Mouse (Mus musculus): ENCODE measurements at regions not wholly inside any gene's neighbourhood (a gene's known extent, or its start where the extent isn't known, plus 50 kb on each side); places are given as distances from the start of the nearest gene placed in this dataset.
A peak's percentile ranks its signal among the peaks of the same experiment; 100 is the strongest.

- no peaks in the 10 kb centered on the region for H3K36me3 ChIP-seq (replicated peaks; ENCODE audit: control insufficient read depth, insufficient read depth, low read length)
- 16% methylated on average over 4 of the region's 4 CpGs for WGBS
- H3K9me3 ChIP-seq (replicated peaks; ENCODE audit: control insufficient read depth, low read length): no peaks in the 10 kb centered on the region
- DNase-seq (ENCODE audit: low spot score): no peak
- H3K27me3 ChIP-seq (ENCODE audit: control insufficient read depth, insufficient read depth, low read length): no peaks in the 10 kb centered on the region
- H3K4me1 ChIP-seq (ENCODE audit: control insufficient read depth, insufficient read depth): 0 out of 2 replicates have a peak, but pooled peaks cover 5% of the 10 kb centered on the region
- ATAC-seq (ENCODE audit: insufficient read depth, low read depth): no peak; the same call in 1 of the 2 replicates
- TF ChIP-seq CTCF (IDR thresholded peaks at IDR 0.05; ENCODE audit: low read depth) (no peak), EP300 (IDR thresholded peaks at IDR 0.05; ENCODE audit: low read depth) (no peak)
- H3K9ac ChIP-seq (replicated peaks; ENCODE audit: low read depth, low read length): no peak overlapping the region
- H3K4me2 ChIP-seq (ENCODE audit: low read depth, low read length): peak overlapping the region; percentile 23; the same call in 1 of the 2 replicates
- no peak overlapping the region for H3K4me3 ChIP-seq (ENCODE audit: low read depth, low read length)
- H3K27ac ChIP-seq (ENCODE audit: low read depth): 0 out of 2 replicates have a peak overlapping the region, but pooled peaks have one; percentile 6
Measured at GRCm38 (mm10) chr14:9319842-9320241, 653.8 kb upstream of the 4930452B06Rik start.

GRCm38 (mm10) chr14:9318796-9319465 is 652.9 kb upstream of the 4930452B06Rik start:
- Histone ChIP-seq H3K27ac (ENCODE audit: low read depth) (no peak overlapping the region), H3K36me3 (replicated peaks; ENCODE audit: control insufficient read depth, insufficient read depth, low read length) (no peaks in the 10 kb centered on the region), H3K4me2 (ENCODE audit: low read depth, low read length) (no peak overlapping the region), H3K4me1 (ENCODE audit: control insufficient read depth, insufficient read depth) (0 out of 2 replicates have a peak, but pooled peaks cover 5% of the 10 kb centered on the region), H3K4me3 (ENCODE audit: low read depth, low read length) (no peak overlapping the region), H3K27me3 (ENCODE audit: control insufficient read depth, insufficient read depth, low read length) (no peaks in the 10 kb centered on the region), H3K9ac (replicated peaks; ENCODE audit: low read depth, low read length) (no peak overlapping the region), H3K9me3 (replicated peaks; ENCODE audit: control insufficient read depth, low read length) (no peaks in the 10 kb centered on the region)
- DNase-seq (ENCODE audit: low spot score): no peak
- TF ChIP-seq EP300 (IDR thresholded peaks at IDR 0.05; ENCODE audit: low read depth) (no peak), CTCF (IDR thresholded peaks at IDR 0.05; ENCODE audit: low read depth) (no peak)
- no peak for ATAC-seq (ENCODE audit: insufficient read depth, low read depth)
- WGBS: 90% methylated on average over 2 of the region's 2 CpGs

- no peaks in the 10 kb centered on the region for H3K36me3 ChIP-seq (replicated peaks; ENCODE audit: control insufficient read depth, insufficient read depth, low read length)
- no peak for DNase-seq (ENCODE audit: low spot score)
- no peaks in the 10 kb centered on the region for H3K9me3 ChIP-seq (replicated peaks; ENCODE audit: control insufficient read depth, low read length)
- H3K4me1 ChIP-seq (ENCODE audit: control insufficient read depth, insufficient read depth): 0 out of 2 replicates have a peak, but pooled peaks cover 5% of the 10 kb centered on the region
- no peak overlapping the region for H3K4me2 ChIP-seq (ENCODE audit: low read depth, low read length)
- H3K27ac ChIP-seq (ENCODE audit: low read depth): no peak overlapping the region
- no peaks in the 10 kb centered on the region for H3K27me3 ChIP-seq (ENCODE audit: control insufficient read depth, insufficient read depth, low read length)
- no peak for ATAC-seq (ENCODE audit: insufficient read depth, low read depth)
- WGBS: 82% methylated on average over 3 of the region's 3 CpGs
- no peak overlapping the region for H3K4me3 ChIP-seq (ENCODE audit: low read depth, low read length)
- no peak overlapping the region for H3K9ac ChIP-seq (replicated peaks; ENCODE audit: low read depth, low read length)
- TF ChIP-seq EP300 (IDR thresholded peaks at IDR 0.05; ENCODE audit: low read depth) (no peak), CTCF (IDR thresholded peaks at IDR 0.05; ENCODE audit: low read depth) (no peak)
Measured at GRCm38 (mm10) chr14:9315224-9315623, 649.2 kb upstream of the 4930452B06Rik start.

- no peak overlapping the region for H3K27ac ChIP-seq (ENCODE audit: low read depth)
- H3K9ac ChIP-seq (replicated peaks; ENCODE audit: low read depth, low read length): no peak overlapping the region
- H3K4me2 ChIP-seq (ENCODE audit: low read depth, low read length): no peak overlapping the region
- H3K9me3 ChIP-seq (replicated peaks; ENCODE audit: control insufficient read depth, low read length): no peaks in the 10 kb centered on the region
- H3K4me3 ChIP-seq (ENCODE audit: low read depth, low read length): no peak overlapping the region
- no peaks in the 10 kb centered on the region for H3K27me3 ChIP-seq (ENCODE audit: control insufficient read depth, insufficient read depth, low read length)
- no peaks in the 10 kb centered on the region for H3K36me3 ChIP-seq (replicated peaks; ENCODE audit: control insufficient read depth, insufficient read depth, low read length)
- DNase-seq (ENCODE audit: low spot score) (no peak), ATAC-seq (ENCODE audit: insufficient read depth, low read depth) (no peak)
- H3K4me1 ChIP-seq (ENCODE audit: control insufficient read depth, insufficient read depth): no peaks in the 10 kb centered on the region
- WGBS: 80% methylated on average over 1 of the region's 1 CpGs
- TF ChIP-seq CTCF (IDR thresholded peaks at IDR 0.05; ENCODE audit: low read depth): no peak
- TF ChIP-seq EP300 (IDR thresholded peaks at IDR 0.05; ENCODE audit: low read depth): no peak
Measured at GRCm38 (mm10) chr14:9296145-9296544, 630.1 kb upstream of the 4930452B06Rik start.

- DNase-seq (ENCODE audit: low spot score): no peak
- Histone ChIP-seq H3K4me1 (ENCODE audit: control insufficient read depth, insufficient read depth) (no peaks in the 10 kb centered on the region), H3K9ac (replicated peaks; ENCODE audit: low read depth, low read length) (no peak overlapping the region), H3K27me3 (ENCODE audit: control insufficient read depth, insufficient read depth, low read length) (no peaks in the 10 kb centered on the region), H3K27ac (ENCODE audit: low read depth) (no peak overlapping the region), H3K4me2 (ENCODE audit: low read depth, low read length) (no peak overlapping the region), H3K4me3 (ENCODE audit: low read depth, low read length) (no peak overlapping the region), H3K9me3 (replicated peaks; ENCODE audit: control insufficient read depth, low read length) (no peaks in the 10 kb centered on the region), H3K36me3 (replicated peaks; ENCODE audit: control insufficient read depth, insufficient read depth, low read length) (no peaks in the 10 kb centered on the region)
- no peak for ATAC-seq (ENCODE audit: insufficient read depth, low read depth)
- WGBS: 64% methylated on average over 2 of the region's 2 CpGs
- TF ChIP-seq EP300 (IDR thresholded peaks at IDR 0.05; ENCODE audit: low read depth): no peak
- TF ChIP-seq CTCF (IDR thresholded peaks at IDR 0.05; ENCODE audit: low read depth): no peak
Measured at GRCm38 (mm10) chr14:9294555-9294954, 628.5 kb upstream of the 4930452B06Rik start.

GRCm38 (mm10) chr14:9288103-9288502 is 622.1 kb upstream of the 4930452B06Rik start:
- H3K9me3 ChIP-seq (replicated peaks; ENCODE audit: control insufficient read depth, low read length): no peaks in the 10 kb centered on the region
- no peak overlapping the region for H3K27ac ChIP-seq (ENCODE audit: low read depth)
- H3K9ac ChIP-seq (replicated peaks; ENCODE audit: low read depth, low read length): no peak overlapping the region
- no peak for TF ChIP-seq CTCF (IDR thresholded peaks at IDR 0.05; ENCODE audit: low read depth)
- TF ChIP-seq EP300 (IDR thresholded peaks at IDR 0.05; ENCODE audit: low read depth): no peak
- no peak overlapping the region for H3K4me2 ChIP-seq (ENCODE audit: low read depth, low read length)
- ATAC-seq (ENCODE audit: insufficient read depth, low read depth): no peak
- no peaks in the 10 kb centered on the region for H3K4me1 ChIP-seq (ENCODE audit: control insufficient read depth, insufficient read depth)
- WGBS: 61% methylated on average over 1 of the region's 1 CpGs
- no peaks in the 10 kb centered on the region for H3K27me3 ChIP-seq (ENCODE audit: control insufficient read depth, insufficient read depth, low read length)
- no peak for DNase-seq (ENCODE audit: low spot score)
- no peak overlapping the region for H3K4me3 ChIP-seq (ENCODE audit: low read depth, low read length)
- H3K36me3 ChIP-seq (replicated peaks; ENCODE audit: control insufficient read depth, insufficient read depth, low read length): no peaks in the 10 kb centered on the region
